Mouse (Mus musculus) MEL-GATA-1-ER (cell line): ENCODE data around the gene Gm37240.
"Not testable (repeated sequence)": the region's sequence is repeated elsewhere in the genome, so short reads cannot be mapped to it uniquely, and the experiment has no call there.

ENCODE experiments used
- DNase-seq: peaks from one replicate; pipeline ENCODE4 v3.0.0-alpha.2; 2012; ENCODE audit warnings: low read depth; ENCODE audit errors: extremely low read depth

Gm37240 gene

DNA sequence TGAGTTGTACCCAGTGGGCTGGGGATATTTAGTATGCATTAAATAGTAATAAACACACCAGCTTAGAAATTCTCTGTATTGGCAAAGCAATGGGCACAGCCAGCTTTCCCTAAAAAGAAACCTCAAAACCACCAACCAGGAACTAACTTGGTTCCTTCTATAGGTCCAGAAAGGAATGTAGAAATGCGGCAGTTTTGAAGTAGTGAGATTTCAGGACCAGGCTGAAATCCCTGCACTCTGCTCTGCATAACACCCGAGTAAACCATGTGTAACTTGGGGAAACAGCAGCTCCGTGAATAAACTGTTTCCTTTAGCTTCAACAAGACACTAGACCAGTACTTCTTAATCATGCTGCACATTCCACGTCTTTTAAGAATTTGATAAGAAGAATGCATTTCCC, 1306.6 kb downstream of the Gm37240 start:
- DNase-seq = no peak

DNA sequence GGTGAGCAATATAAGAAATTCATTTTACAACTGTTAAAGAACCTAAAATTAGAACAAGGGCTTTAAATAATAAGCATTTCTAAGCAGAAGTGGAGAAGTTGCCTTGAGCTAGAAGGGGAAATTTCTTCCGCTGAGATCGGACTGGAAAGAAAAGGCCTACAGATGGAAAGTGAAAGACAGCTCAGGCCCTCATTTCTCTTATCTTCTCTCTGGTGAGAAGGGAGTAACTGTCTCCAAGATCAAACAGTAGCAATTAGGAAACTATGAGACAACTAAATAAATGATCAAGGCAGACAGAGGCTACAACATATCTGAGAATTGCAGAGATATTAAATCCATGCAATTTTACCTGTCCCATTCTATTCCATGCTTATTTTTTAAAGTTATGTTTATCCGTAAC, 1316.8 kb downstream of the Gm37240 start:
- no peak for DNase-seq

DNA sequence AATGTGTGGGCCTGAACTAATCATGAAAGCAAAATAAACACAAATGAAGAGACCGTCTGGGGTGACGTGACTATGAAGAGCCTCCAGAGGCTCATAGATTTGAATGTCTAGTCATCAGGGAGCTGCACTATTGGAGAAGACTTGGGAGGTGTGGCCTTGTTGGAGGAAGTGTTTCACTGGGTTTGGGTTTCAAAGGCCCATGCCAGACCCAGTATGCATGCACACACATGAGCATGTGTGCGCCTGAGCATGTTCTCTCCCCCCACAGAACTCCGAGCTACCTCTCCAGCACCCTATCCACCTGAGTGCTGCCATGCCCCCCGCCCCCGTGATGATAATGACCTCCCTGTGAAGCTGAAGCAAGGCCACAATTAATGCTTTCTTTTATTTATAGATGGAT, 1317.7 kb downstream of the Gm37240 start:
- DNase-seq = no peak

DNA sequence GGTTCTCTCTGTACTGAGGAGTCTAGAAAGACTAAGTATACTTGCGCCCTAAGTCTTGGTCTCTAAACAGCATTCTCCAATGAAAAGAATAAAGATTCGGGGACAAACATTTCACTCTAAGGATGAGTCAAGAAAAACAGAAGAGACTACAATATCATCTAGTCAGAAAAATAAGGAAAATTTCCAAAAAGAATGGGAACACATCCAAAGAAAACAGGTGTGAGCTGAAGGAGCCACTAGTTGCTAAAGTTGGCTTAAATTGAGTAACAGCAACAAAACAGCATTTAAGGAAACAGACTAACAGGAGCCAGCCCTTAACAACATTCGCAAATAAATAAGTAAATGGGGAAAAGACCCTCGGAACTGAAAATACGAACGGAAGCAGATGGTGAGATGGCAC, 1318.8 kb downstream of the Gm37240 start:
- DNase-seq = no peak

DNA sequence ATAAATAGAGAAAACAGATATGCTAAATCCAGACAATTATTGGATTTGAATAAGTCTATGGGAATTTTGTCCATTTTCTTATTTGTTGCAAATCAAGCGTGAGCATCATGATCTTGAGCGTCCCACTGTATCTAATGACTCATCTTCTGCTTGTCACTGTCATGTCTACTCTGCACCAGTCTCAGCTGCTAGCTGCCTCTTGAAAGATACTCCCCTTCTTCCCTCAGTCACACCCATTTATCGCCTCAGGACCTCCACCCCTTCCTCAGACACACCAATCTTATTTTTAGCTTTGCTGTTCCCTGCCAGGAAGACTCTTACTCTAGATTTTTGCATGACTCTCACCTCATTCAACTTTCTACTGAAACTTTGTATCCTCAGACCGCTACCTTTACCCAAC, 1323.9 kb downstream of the Gm37240 start:
- DNase-seq = no peak

DNA sequence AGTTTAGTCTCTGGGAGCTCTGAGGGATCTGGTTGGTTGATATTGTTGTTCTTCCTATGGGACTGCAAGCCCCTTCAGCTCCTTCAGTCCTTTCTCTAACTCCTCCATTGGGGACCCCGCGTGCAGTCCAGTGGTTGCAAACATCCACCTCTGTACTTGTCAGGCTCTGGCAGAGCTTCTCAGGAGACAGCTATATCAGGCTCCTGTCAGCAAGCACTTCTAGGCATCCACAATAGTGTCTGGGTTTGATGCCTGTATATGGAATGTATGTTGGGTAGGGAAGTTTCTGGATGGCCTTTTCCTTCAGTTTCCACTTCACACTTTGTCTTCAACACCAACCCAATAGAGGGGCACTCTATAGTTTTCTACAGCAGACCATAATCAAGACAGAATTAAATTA, 1324.4 kb downstream of the Gm37240 start:
- DNase-seq = not testable (repeated sequence)

DNA sequence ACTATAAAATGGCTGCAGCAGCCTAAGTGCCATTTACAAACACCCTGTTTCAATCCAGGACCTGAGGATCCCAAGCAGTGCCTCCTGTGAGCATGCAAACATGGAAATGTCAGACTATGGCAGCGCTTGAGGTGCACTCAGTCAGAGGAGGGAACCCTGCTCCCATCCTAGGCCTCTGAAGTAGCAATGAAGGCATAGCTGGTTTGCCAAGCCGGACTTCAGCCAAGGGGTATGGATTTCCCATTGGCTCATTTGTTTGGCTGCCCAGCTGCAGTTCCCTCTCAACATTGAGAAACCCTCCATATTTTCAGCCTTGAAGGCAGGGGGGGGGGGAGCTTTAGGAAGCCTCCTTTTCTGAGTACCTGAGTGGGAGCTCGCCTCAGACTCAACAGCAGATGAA, 1329.0 kb downstream of the Gm37240 start:
- DNase-seq = no peak

DNA sequence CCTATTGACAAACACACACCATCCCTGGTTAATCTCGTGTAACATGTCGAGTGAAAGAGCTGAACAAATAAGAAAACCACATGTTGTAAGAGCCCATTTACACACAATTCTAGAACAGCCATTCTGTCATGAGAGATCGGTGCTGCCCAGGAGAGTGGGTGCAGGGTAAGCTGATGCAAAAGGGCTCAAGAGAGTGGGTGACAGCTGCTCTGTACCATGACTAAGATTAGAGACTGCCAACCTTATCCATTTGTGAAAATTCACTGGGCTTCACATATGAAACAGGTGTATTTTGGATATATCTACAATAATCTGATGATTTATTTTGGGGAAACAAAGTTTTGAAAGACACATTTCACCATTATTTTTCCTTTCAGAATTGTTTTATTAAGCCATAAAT, 1331.5 kb downstream of the Gm37240 start:
- no peak for DNase-seq

DNA sequence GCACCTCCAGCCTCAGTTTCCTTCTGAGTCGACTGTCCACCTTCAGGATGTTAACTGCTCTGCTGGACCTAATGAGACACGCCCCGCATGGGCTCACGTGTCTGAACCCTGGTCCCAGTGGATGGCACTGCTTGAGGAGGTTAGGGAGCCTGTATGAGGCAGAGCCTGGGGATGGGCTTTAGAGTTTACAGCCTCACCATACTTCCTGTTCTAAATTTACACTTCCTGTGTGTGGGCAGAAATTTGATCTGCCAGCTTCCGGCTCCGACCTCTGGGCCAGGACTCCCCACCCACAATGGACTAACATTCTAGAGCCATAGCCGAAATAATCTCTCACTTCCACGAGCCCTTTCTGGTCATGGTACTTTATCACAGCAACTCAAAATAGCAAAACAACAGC, 1340.1 kb downstream of the Gm37240 start:
- no peak for DNase-seq

DNA sequence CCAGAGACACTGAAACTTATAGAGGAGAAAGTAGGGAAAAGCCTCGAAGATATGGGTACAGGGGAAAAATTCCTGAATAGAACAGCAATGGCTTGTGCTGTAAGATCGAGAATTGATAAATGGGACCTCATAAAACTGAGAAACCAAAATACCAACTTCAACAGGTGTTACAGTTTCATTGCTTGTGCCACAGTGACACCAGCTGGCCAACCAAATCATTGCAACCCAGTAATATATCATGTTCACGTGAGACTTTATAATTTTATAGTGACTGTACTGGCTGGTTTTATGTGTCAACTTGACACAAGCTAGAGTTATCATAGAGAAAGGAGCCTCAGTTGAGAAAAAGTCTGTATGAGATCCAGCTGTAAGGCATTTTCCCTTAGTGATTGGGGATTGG, 1344.9 kb downstream of the Gm37240 start:
- DNase-seq = peak; percentile 49

DNA sequence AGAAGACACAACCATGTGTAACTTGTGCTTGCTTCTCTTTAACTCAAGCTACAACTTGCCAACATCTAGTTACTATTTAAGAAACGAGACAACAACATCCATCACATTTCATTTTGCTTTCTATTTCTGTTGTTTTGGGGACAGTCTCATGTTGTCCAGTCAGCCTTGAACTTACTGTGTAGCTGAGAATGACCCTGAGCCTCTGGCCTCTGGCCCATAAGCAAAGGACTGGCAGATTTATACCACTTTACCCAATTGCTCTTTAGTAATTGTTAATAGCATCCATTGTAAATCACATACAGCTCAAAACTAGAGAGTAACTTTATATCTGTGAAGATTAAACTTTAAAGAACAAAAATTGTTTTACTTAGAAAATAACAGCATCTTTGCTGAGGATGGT, 1345.4 kb downstream of the Gm37240 start:
- DNase-seq = no peak

DNA sequence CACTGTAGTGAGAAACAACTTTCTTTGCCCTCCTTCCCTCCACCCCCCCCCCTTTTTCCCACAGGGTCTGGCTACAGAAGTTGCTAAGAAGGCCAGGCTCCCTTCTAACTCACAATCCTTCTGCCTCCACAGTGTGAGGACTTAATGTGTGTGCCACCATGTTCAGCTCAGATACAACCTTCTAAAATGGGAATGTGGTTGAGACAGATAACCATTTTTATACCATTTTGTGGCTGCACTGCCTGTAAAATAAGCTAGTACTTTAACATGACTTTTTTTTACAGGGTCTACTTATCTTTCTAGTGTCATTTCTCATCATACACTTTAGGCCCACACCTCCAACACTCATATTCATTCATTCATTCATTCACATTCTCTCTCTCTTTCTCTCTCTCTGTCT, 1346.7 kb downstream of the Gm37240 start:
- peak; percentile 45 for DNase-seq

DNA sequence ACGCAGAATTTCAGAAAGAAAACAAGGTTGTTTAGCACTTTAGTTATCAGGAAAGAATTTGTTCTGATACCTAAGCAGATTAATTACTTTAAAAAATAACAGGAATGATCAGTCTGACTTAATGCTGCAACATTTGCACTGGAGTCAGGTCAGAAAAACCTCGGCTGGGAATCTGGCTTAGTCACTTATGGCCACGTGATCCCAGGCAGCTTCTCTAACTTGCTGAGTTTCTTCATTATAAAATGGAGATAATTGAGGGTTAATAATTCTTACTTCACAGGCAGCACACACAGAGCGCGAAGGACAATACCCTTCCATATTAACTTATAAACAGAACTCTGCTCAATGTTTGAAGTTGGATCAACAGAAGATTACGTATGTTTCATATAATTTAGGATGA, 1350.3 kb downstream of the Gm37240 start:
- no peak for DNase-seq

DNA sequence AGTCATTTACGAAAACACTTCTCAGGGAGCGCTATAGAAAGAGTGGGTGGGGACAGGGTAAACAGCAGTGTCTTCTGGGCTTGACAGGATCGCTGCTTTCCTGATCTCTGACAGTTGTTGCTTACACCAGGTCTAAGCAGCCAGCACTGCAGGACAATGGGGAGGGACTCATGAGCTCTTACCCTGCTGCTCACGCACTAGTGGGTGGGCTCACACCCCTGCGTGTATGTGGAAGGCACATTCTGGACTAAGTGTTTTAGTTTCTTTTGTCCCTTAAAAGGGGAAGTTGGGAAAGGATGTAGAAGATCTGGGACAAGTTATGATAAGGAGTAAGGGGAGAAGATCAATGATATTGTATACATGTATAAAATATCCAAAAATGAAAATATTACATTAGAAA, 1354.1 kb downstream of the Gm37240 start:
- DNase-seq = no peak

DNA sequence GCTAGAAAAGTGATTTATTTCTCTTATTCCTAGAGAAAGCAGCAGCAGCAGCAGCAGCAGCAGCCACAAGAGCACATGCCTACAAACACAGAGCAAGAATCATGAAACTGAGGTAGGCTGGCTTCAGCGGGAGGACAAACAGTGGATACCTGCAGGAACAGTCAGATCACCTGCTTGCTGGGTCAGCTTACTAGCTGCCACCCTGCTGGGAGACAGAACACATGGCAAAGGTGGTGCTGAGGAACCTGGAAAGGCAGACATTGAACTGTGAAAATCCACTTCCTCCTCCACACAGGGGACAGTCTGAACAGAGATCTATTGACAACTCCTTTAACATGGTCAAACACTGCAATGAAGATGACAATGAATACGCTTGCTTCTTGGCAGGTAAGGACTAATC, 1358.3 kb downstream of the Gm37240 start:
- DNase-seq = no peak

DNA sequence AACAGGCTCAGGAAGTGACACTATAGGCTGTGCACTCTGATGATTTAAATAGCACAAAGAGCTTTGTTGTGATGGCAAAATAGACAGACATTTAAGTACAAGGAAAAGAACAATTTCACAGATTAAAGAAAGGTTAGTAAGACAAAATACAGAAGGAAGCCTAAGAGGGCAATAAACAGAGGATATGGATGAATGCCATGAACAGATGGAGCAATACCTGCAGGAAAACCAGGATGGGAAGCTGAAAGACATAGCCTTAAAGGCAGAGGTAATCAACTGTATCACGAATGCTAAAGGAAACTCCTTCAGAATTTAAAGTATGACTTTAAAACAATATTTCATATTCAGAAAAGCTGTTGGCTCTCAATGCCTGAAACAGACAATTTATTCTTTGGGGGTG, 1362.4 kb downstream of the Gm37240 start:
- no peak for DNase-seq

DNA sequence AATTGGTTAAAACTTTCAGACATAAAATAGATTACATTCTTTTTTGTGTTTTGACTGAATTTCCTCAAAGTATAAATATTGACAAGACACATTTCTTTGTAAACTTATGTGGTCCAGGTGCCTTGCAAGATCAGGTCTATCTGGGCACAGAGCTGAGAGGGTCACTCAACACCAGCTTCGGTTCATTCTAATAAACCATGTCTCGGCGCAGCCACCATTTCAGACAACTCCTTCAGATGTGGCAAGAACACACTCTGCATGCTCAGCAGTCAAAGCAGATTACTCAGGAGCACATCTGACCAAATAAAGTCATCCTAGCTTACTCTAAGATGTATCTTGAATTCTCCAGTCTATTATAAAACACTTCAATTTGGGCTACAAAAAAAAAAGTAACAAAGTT, 1371.2 kb downstream of the Gm37240 start:
- no peak for DNase-seq

DNA sequence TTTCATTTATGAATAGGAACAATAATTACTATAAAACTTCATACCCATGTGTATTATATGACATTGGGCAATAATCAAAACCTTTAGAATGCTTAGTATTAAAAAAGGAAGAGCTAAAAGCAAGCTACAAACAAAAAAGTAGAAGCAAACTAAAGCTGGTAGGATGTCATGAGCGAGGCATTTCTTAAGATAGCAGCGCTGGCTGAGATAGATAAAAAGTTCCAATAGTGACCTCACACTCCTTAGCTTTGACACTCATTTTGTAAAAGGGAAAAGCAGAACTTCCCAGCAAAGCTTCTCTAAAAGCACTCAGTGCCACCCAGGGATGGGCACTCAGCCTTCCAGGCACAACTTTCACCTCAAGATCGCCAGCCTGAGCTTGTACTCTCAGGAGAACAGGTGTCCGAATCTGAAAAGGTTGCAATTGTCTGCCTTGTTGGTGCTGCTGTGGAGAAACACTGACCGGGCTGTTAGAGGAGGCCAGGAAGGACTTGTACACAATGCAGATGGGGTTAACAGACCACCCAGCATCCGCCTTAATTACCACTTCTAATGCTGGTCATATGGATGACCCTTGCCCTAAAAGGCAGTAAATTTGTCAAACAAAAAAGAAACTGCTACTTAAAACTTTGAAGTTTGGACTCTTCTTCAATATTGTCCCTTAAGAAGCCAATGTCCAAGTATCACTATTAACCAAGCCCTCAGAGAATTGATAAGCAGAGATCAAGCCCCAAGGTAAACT, 1374.4 kb downstream of the Gm37240 start:
- peak; percentile 85 for DNase-seq

DNA sequence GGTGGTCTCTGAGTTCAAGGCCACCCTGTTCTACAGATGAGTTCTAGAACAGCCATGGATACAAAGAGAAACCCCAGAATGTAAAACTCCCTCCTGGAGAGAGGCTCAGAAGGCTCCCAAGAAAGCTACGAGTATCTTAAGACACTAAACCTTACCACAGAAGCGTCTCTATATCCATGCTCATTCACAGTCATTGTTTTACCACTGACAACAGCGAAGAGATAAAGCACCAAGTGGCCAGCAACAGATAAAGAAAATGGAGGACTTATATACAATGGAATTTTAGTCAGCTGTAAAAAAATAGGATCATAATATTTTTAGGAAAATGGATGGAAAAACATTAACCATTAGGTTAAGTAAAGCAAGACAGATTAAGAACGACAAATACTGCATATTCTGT, 1382.1 kb downstream of the Gm37240 start:
- no peak for DNase-seq

DNA sequence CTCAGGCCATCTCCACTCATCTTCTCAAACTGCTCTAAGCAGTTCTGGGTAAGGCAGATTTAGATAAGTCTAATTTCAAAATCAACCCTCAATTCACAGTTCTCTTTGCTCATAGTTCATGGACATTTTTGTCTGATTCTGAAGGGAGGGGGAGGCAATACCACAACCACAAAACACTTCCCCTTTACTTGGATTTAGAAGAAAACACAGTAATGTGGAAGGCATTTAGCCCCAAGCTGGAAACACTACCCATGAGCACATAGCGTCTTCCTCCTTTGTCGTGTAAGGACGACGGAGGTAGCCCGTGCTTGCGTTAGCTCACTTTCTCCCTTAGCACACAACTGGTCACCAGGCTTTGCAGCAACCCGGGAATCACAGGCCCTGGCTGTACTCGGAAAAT, 1383.0 kb downstream of the Gm37240 start:
- DNase-seq = peak; percentile 84

DNA sequence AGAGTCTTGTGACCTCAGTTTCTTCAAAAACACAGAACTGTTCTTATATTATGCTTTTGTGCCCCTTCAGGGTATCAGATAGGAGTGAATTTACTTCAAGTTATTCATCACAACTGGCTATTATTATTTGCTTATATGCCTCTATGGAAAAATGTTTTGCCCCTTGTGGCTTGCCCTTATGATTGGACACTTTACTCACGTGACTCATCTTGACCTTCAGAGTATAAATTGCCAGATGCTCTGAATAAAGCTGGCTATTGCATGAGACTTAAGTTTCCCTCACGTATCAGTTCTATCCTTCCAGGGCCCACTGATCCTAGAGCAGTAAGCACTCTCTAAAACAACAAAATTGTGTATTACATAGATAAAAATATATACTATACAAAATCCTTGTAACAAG, 1385.2 kb downstream of the Gm37240 start:
- DNase-seq = no peak

DNA sequence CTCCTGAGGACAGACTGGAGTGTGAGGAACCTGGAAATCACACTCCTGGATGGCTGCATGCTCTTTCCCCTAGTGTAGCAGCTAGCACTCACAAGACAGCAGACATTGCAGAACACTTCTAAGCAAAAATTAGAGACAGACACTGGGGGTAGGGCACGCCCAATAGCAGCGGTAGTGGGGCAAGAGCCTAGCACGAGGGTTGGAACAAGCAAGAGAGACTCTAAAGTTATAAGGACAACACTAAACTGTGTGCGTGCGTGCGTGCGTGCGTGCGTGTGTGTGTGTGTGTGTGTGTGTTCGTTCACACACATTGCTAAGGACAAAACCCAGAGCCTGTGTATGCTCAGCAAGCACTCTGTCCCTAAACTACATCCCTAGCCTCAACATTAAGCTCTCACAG, 1386.8 kb downstream of the Gm37240 start:
- DNase-seq = no peak

DNA sequence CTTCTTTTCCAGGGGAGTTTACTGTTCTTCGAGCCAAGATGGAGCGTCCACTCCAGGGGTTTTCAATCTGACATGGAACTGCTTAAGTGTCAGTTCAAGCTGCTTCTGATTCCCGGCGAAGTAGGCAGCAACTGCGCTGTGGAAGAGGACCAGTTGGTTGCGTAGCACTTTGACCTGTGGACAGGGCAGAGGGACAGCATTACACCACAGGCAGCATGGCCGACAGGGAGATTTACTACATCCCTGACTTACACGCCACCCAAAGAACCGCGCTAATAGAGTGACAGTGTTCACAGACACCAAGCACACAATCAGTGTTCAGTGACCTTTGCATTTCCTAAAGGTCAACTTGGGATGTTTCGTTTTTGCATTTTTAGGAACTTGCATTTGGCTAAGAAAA, 1389.6 kb downstream of the Gm37240 start:
- DNase-seq = no peak

DNA sequence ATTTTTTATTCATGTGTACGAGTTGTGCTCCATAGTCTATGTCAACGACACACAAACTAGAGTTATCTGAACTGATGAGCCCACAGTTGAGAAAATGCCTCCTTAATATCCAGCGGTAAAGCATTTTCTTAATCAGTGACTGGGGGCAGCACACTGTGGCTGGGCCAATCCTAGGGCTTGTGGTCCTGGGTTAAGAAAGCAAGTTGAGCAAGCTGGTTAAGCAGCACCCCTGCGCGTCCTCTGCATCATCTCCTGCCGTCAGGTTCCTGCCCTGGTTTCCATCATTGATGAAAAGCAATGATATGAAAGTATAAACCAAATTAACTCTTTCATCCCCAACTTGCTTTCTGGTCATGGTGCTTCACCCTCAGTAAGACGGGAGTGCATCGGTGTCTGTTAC, 1394.7 kb downstream of the Gm37240 start:
- DNase-seq = no peak
